Mouse (Mus musculus) E14TG2a.4 (cell line): ENCODE results near the gene Nipal3.

Experiments
- CTCF ChIP-seq: conservative IDR thresholded peaks from 2 replicates; pipeline ENCODE4 v1.5.1; 2014; ENCODE audit warnings: low read length
- POU5F1 ChIP-seq: IDR thresholded peaks from 2 replicates; pipeline ENCODE4 v1.6.1; 2014; ENCODE audit warnings: low read length, borderline replicate concordance

DNA sequence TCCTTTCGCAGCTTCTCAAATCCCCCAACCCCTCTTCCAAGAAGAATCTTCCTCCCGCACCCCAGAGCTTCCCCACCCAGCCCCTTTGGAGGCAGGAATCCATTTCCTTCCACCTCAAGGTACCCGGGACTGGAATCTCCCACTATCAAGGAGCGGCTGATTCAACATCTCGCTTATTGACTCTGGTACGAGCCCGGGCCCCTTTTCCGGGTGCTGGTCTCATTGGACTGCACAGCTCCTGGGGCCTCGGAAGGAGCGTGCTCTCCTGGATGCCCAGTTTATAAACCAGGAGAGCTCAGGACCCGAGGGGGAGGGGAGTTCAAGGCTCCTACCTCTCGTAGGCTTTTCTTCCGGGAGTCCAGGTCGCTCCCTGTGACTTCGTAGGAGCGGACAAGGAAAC lies 97.3 kb downstream of the Nipal3 start:
- TF ChIP-seq CTCF (no peak), POU5F1 (no peak)
